Mouse (Mus musculus): ENCODE measurements around the gene Tmem156. TPM values are rescaled to one million over a fixed set of nuclear protein-coding genes. Genes with fewer than 3 reads are reported as not detected.

Gene Tmem156
- total and polyA plus RNA-seq, 3 experiments, result 7.3 to 16.6 (median 15.8) TPM

DNA sequence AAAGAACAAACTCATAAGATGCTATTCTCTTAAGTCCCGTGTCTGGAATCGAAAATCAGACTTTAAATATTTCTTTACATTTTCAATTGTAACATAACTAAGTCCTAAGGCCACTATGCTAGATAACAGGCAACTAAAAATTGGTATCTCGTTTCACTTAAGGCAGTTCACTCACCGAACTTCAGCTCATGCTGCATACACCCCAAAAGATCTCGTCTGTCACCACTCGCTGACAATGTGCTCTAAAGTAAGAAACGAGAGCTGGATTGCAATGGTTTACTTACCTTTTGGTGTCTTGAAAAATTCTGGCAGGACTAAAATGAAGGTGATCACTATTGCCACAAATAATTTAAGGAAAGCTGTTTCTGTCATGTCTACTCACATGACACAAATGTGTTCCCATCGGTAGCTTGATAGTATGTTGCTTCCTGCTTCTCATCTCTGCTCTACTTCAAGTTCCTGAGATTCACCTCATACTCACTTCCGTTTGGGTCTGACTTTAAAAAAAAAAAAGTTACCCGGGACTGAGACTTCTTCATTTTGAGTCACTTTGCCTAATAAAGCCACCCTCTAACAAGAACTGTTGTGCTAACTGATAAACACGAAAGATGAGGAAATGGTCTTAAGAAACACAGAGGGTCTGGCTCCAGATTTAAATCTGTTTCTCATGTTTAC is 611 bp downstream of the Tmem156 start (continued):
- no peak for TF ChIP-seq RCOR1 (conservative IDR thresholded peaks at IDR 0.05; ENCODE audit: low read depth, low read length)
- TF ChIP-seq IRF4 (IDR thresholded peaks at IDR 0.05; ENCODE audit: low read depth, low read length), result peak; percentile 79
- TF ChIP-seq ELF1 (IDR thresholded peaks at IDR 0.05; ENCODE audit: low read depth, low read length), result peak; percentile 78
- TF ChIP-seq HCFC1 (IDR thresholded peaks at IDR 0.05; ENCODE audit: low read depth, low read length), result peak; percentile 54
- TF ChIP-seq ZMIZ1 (IDR thresholded peaks at IDR 0.05; ENCODE audit: low read depth, low read length), result no peak
- TF ChIP-seq MAX (IDR thresholded peaks at IDR 0.05; ENCODE audit: low read length), result no peak
- peak; percentile 62; the same call in 1 of the 2 replicates for TF ChIP-seq POLR2A (IDR thresholded peaks at IDR 0.05; ENCODE audit: low read depth, low read length)
- TF ChIP-seq MXI1 (IDR thresholded peaks at IDR 0.05; ENCODE audit: low read depth, low read length), result peak; percentile 90; the same call in 1 of the 2 replicates
- TF ChIP-seq CHD1 (IDR thresholded peaks at IDR 0.05; ENCODE audit: low read depth, low read length), result peak; percentile 79; the same call in 1 of the 2 replicates
- TF ChIP-seq GABPA (IDR thresholded peaks at IDR 0.05; ENCODE audit: insufficient replicate concordance, low read depth, low read length), result no peak
- TF ChIP-seq MYC (IDR thresholded peaks at IDR 0.05; ENCODE audit: low read depth, low read length), result peak; percentile 71
- TF ChIP-seq ZKSCAN1 (IDR thresholded peaks at IDR 0.05; ENCODE audit: borderline replicate concordance, low read depth, low read length), result no peak
- TF ChIP-seq JUND (conservative IDR thresholded peaks at IDR 0.05; ENCODE audit: low read depth, low read length), result peak; percentile 83; the same call in 1 of the 2 replicates
- peak; percentile 98 for TF ChIP-seq ZNF384 (IDR thresholded peaks at IDR 0.05; ENCODE audit: low read depth, low read length)

DNA sequence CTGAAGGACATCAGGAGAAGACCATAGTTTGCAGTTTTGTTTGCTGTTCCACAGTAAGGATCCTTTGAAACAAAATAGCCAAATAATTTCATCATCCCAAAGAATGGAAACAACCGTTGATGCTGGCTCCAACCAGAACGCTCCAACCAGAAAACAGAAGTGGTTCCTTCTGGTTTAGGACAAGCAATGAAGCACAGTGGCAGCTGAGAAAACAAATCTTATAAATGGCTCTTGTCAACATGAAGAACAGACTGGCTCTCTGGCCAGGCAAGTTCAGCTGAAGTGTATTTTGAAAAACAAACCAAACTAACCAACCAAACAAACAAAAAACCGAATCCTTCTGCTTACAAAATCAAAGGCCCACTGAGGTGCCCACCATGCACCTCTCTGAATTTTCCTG is 2.2 kb downstream of the Tmem156 start:
- Histone ChIP-seq H3K27me3 (replicated peaks) (no peaks in the 10 kb centered on the region), H3K4me2 (ENCODE audit: insufficient read depth, low read depth, poor library complexity, severe bottlenecking) (peak overlapping the region; percentile 56; the same call in 1 of the 2 replicates), H3K4me1 (ENCODE audit: control insufficient read depth in 1 of 2, insufficient read depth in 2 of 2) (peaks cover 12 to 54% of the 10 kb centered on the region in 2 experiments; a peak in 3 of 4 replicates), H3K9ac (ENCODE audit: insufficient read depth, low read depth) (peak overlapping the region; percentile 33; the same call in 1 of the 2 replicates), H3K4me3 (replicated peaks in 1 of 3; ENCODE audit: low read depth in 2 of 3, low read length in 2 of 3, poor library complexity in 1 of 3) (peak overlapping the region in 2 of 3 experiments; percentile 2 to 81), H3K9me3 (replicated peaks; ENCODE audit: low read length) (no peaks in the 10 kb centered on the region), H3K27ac (ENCODE audit: insufficient read depth, low read depth) (no peak overlapping the region), H3K79me2 (replicated peaks; ENCODE audit: control insufficient read depth, extremely low read depth, insufficient read depth, poor library complexity, severe bottlenecking) (peaks cover 6% of the 10 kb centered on the region), H3K36me3 (replicated peaks in 1 of 2; ENCODE audit: control insufficient read depth in 1 of 2, insufficient read depth in 1 of 2, low read length in 1 of 2) (no peaks in the 10 kb centered on the region)
- in situ Hi-C loops (cut with MboI; ENCODE audit: low pct_ligation_motif_present, low pct_unique_long_range_greater_than_20kb, low sequenced_read_pairs), result no loop called here
- dilution Hi-C loops (cut with MboI; ENCODE audit: extremely low pct_ligation_motif_present, extremely low pct_unique_long_range_greater_than_20kb, low sequenced_read_pairs), result no loop called here
- DNase-seq (ENCODE audit: extremely low read depth), result no peak
- TF ChIP-seq MAX (IDR thresholded peaks at IDR 0.05; ENCODE audit: low read length) (no peak), MEF2A (IDR thresholded peaks at IDR 0.05; ENCODE audit: borderline replicate concordance, low read depth, low read length) (no peak), HCFC1 (IDR thresholded peaks at IDR 0.05; ENCODE audit: low read depth, low read length) (no peak), RAD21 (IDR thresholded peaks at IDR 0.05; ENCODE audit: low read depth, low read length) (no peak)

DNA sequence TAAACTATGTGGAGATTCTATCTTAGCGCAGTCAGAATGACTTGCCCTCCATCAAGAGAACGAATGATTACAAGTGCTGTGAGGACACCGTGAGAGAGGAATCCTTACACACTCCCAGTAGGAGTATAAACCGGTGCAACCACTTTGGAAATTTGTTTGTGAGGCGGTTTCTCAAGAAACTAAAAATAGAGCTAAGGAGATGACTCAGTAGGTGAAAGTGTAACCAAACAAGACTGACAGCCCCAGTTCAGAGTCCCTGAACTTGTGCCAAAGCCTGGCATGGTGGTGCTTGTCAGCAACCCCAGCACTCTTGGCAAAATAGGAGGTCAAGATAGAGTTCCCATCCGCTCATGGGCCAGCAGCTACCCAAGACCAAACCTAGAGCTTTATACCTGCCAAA is 5.4 kb downstream of the Tmem156 start:
- Histone ChIP-seq H3K27ac (ENCODE audit: insufficient read depth, low read depth) (no peak overlapping the region), H3K4me1 (ENCODE audit: control insufficient read depth in 1 of 2, insufficient read depth in 2 of 2) (peaks cover 12 to 66% of the 10 kb centered on the region in 2 experiments; a peak in 3 of 4 replicates), H3K9me3 (replicated peaks; ENCODE audit: low read length) (no peaks in the 10 kb centered on the region), H3K4me2 (ENCODE audit: insufficient read depth, low read depth, poor library complexity, severe bottlenecking) (peak overlapping the region; percentile 65; the same call in 1 of the 2 replicates), H3K9ac (ENCODE audit: insufficient read depth, low read depth) (no peak overlapping the region), H3K27me3 (replicated peaks) (no peaks in the 10 kb centered on the region), H3K79me2 (replicated peaks; ENCODE audit: control insufficient read depth, extremely low read depth, insufficient read depth, poor library complexity, severe bottlenecking) (peaks cover 9% of the 10 kb centered on the region), H3K36me3 (replicated peaks in 1 of 2; ENCODE audit: control insufficient read depth in 1 of 2, insufficient read depth in 1 of 2, low read length in 1 of 2) (no peaks in the 10 kb centered on the region), H3K4me3 (replicated peaks in 1 of 3; ENCODE audit: low read depth in 2 of 3, low read length in 2 of 3, poor library complexity in 1 of 3) (no peak overlapping the region)
- in situ Hi-C loops (cut with MboI; ENCODE audit: low pct_ligation_motif_present, low pct_unique_long_range_greater_than_20kb, low sequenced_read_pairs) (no loop called here), dilution Hi-C loops (cut with MboI; ENCODE audit: extremely low pct_ligation_motif_present, extremely low pct_unique_long_range_greater_than_20kb, low sequenced_read_pairs) (no loop called here)
- DNase-seq (ENCODE audit: extremely low read depth), result no peak
- TF ChIP-seq MEF2A (IDR thresholded peaks at IDR 0.05; ENCODE audit: borderline replicate concordance, low read depth, low read length) (peak; percentile 94), TBP (conservative IDR thresholded peaks at IDR 0.05; ENCODE audit: low read depth, low read length) (no peak), JUN (IDR thresholded peaks at IDR 0.05; ENCODE audit: insufficient read depth, low read depth, low read length) (0 out of 2 replicates have a peak, but pooled peaks have one; percentile 7), ETS1 (conservative IDR thresholded peaks at IDR 0.05; ENCODE audit: low read depth, low read length) (peak; percentile 59), BHLHE40 (IDR thresholded peaks at IDR 0.05; ENCODE audit: low read depth, low read length) (0 out of 2 replicates have a peak, but pooled peaks have one; percentile 13), IRF4 (IDR thresholded peaks at IDR 0.05; ENCODE audit: low read depth, low read length) (peak; percentile 29; the same call in 1 of the 2 replicates), ZC3H11A (IDR thresholded peaks at IDR 0.05; ENCODE audit: low read depth, low read length) (no peak), GABPA (IDR thresholded peaks at IDR 0.05; ENCODE audit: insufficient replicate concordance, low read depth, low read length) (no peak), CHD1 (IDR thresholded peaks at IDR 0.05; ENCODE audit: low read depth, low read length) (no peak), UBTF (IDR thresholded peaks at IDR 0.05; ENCODE audit: low read depth, low read length) (no peak)

All from CH12.LX (cell line).